Mouse (Mus musculus) NIH3T3 (cell line): ENCODE results near the gene Cbfb.

Experiments used
- DNase-seq: peaks from one replicate; pipeline ENCODE4 v3.0.0-alpha.2; 2012; ENCODE audit warnings: low read depth

Gene Cbfb

DNA sequence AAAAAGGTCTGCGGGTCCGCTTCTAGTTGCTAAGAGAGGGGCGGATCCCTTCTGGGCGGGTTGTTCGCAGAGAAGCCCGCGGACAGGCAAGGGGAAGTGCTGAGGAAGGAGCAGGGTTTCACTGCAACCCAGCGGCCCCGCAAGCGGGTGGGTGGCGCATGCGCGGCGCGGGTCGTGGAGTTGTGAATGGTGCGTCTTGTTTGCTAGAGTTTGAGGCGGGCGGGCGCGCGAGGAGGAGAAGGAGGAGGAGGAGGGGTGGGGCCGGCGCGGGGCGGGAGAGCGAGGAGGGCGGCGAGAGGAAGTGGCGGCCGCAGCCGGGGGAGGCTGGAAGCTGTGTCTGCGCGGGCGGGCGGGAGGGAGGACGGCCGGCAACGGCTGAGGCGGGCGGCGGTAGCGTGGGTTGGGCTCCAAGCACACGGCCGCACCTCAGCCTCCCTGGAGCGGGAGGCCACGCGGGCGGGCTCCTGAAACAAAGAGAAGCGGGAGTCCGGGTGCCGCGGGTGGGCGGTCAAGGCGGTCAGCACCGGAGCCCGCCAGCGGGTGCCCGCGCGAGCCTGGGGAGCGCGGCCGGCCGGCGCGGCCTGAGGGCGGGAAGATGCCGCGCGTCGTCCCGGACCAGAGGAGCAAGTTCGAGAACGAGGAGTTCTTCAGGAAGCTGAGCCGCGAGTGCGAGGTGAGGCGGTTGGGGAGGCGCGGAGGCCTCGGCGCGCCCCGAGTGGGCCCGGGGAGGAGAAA lies at the start of gene Cbfb:
Gene Cbfb (plus strand): TSS at position 294 of the 735 bp plus-strand sequence.
- peak; percentile 99 for DNase-seq

GRCm38 (mm10) chr8:105129864-105130263 lies 40.6 kb upstream of the Cbfb start:
- no peak for DNase-seq

GRCm38 (mm10) chr8:105131509-105131908 lies 39.0 kb upstream of the Cbfb start, which contains the start of gene Ces4a:
Gene Ces4a, plus strand, starts transcription at chr8:105131800.
- DNase-seq = peak; percentile 32

GRCm38 (mm10) chr8:105138423-105138822 lies 32.1 kb upstream of the Cbfb start:
- peak; percentile 85 for DNase-seq

GRCm38 (mm10) chr8:105142395-105142794 lies 28.1 kb upstream of the Cbfb start:
- DNase-seq = no peak

- no peak for DNase-seq
These were observed 18.8 kb upstream of the Cbfb start for GRCm38 (mm10) chr8:105151654-105152053.

DNA sequence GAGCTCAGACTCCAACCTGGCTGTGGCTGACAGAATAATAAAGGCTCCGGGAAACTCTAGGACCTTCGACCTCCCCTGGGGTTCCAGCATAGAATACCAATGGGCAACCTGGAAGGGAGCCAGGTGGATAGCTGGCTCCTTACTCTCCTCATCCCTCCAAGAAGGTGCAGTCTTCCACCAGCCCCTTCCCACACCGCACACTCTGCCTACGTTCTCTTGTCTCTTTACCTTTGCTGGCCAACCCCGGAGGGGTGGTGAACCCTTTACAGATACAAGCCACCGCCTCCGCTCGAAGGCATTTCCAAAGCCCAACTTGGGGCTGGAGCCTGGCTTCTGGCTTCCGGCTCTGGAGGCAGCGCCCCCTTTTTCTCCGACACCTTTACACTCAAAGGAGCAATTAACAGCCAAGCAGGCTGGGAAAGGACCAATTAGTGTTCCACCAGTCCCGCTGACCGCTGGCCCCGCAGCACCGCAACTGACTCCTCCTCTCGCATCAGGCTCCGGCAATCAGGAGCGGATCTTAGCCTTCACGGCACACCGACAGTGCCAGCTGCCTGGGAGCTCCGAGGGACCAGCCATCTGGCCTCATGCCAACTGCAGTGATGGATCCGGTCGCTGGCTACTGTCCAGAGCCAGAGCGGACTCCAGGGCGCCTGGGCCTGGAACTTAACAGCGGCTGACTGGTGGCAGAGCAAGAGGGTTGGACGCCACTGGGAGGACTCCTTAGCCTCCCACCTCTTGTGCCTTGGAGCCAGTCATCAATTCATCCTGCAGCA lies 17.7 kb upstream of the Cbfb start:
- peak; percentile 39 for DNase-seq

DNA sequence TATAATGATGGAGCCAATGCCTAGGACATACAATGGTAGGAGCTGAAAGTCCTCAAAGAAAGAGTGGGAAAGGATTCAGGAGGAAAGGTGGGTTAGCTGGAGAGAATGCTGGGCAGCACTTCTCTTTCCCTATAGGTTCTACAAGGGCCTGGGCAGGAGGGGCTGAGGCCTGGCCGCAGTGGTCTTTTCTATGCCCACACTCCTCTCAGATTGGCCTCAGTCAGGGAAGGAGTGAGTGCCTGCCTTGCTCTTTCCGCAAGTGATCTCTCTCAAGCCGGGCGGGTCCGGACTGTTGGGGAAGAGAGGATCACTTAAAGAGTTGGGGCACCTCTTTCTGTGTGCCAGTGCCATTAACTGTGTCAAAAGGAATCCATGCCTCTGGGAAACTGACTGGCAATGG lies 16.2 kb upstream of the Cbfb start:
- no peak for DNase-seq

DNA sequence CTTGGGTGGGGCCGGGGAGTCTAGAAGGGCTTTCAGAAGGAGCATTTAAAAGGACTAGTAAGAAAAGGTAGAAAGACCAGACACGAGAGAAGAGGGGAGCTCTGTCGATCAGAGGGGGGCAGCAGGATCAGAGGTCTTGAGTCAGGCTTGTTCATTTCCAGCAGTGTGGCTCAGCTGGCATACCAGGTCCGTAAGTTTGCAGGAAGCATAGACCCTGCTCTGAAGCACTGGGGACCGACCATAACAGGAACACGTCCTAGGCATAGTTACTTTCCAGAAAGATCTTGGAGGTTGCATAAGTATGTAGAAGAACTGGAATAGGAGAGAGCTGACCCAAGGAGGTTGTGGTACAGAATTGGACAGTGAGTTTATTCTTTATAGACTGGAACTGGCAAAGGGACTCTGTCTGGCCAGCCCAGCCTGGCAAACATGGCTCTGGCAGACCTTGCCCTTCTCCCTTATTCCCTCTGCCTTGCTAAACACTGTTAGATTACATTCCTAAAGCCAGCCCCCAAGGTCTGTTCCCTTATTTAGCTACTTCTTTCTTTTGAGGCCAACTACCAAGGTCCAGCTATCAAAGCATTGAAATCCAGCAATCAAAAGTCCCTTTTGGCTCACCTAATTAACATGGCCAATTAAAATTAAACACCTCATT lies 15.3 kb upstream of the Cbfb start:
- DNase-seq = no peak

GRCm38 (mm10) chr8:105157555-105157954 lies 12.9 kb upstream of the Cbfb start:
- DNase-seq = peak; percentile 81

DNA sequence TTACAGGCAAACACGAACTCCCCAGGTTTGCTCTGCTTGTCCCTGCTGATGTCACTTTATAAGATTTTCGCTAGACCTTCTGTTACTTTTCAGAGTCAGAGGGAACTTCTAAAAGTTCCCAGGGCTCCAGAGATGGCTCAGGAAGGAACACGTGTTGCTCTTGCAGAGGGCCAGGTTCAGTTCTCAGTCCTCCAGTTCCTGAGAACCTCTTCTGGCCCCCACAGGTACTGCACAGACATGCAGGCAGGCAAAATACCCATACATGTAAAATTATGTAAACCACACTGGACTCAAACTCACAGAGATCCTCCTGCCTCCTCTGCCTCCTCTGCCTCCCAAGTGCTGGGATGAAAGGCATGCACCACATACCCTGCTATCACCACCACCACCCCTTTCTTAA lies 12.4 kb upstream of the Cbfb start:
- DNase-seq = no peak

GRCm38 (mm10) chr8:105161121-105161652 lies 9.3 kb upstream of the Cbfb start:
- peak; percentile 81 for DNase-seq

DNA sequence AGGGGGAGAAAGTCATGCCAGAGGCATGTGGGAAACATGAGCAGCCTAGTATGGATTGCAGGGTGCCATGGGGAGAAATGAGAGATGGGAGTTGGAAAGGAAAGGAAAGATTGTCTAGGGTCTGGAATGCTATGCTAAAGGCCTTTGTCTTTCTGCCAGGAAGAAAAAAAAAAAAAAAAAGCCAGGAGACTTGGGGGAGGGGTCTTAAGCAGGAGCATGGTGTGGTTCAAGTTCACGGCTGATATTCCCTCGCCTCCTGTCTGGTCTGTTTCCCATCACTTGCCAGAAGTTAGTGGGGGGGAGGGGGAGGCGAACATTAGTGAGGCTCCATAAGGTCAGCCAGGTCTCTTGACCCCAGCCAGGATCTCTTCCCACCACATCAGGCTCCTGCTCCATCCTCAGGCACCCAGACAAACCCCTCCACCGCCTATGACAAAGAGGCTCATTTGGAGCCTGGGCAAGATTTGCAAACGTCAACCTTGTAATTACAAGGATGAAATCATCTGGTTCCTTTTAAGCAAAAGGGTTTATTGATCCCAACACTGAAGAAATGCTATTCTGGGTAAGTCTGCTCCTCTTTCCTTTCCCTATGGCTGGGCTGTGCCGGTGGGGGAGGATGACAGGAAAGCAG lies 6.1 kb upstream of the Cbfb start:
- peak; percentile 74 for DNase-seq

DNA sequence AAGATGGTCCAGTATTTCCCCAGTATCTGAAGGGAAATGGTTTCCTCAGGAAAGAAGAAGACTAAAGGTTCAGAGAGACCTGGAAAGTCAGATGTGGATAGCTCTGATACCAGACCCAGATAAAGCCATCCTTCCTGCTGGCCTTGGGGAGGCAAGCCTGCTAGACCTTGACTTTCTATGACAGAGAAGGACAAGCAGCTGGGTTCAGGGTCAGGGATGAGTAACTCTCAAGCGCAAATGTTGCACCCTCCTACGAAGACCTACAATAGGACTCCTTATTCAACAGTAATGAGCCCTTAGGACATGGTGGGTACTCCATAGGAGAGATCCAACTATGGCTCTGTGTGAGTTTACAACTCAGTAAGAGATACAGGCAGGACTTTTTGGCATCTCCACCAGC lies 5.3 kb upstream of the Cbfb start:
- no peak for DNase-seq

- DNase-seq = no peak
These were observed 3.4 kb upstream of the Cbfb start for GRCm38 (mm10) chr8:105167116-105167515.

- DNase-seq = peak; percentile 17
These were observed 892 bp upstream of the Cbfb start for GRCm38 (mm10) chr8:105169582-105169981.

GRCm38 (mm10) chr8:105170041-105170380 lies 463 bp upstream of the Cbfb start:
- DNase-seq = no peak

- DNase-seq = peak; percentile 84
These were observed 885 bp downstream of the Cbfb start for GRCm38 (mm10) chr8:105171116-105172002.

DNA sequence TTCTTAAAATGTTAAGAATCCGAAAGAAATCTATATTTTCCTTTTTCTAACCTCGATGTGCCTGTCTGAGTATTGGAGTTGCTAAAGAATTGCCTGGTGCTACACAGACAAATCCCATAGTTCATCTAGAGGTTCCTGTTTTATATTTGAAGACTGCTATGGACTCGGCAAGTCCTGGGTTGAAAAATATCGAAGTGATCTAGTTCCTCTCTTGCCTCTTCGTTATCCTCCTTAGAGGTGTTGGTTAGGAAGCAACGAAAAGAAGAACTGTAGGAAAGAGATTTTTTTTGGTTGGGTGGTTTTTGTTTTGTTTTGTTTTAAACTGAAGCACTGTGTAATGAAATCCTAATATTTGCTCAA lies 1.5 kb downstream of the Cbfb start:
- DNase-seq = no peak

- peak; percentile 57 for DNase-seq
These were observed 4.8 kb downstream of the Cbfb start for GRCm38 (mm10) chr8:105175287-105175686.

DNA sequence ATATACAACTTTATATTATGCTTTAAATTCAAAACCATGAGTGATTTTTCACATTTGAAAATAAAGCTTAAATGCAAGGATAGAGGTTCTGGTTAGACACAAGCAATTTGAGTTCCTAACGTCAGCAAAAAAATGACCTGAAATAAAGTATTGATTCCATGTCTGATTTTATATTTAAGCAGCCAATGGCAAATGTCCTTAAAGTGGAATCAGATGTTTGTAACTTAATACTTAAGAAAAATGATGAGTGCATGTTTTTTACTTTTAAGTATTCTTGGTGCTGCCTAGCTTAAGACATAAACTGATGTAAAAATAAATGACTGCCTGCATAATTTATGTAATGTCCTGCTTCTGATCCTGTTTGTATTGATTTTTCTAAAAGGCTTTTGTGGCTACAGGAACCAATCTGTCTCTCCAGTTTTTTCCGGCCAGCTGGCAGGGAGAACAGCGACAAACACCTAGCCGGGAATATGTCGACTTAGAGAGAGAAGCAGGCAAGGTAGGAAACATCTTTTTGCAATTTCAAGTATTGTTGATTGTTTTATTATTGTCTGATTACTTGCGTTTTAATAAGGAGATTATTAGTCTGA lies 7.8 kb downstream of the Cbfb start:
- peak; percentile 27 for DNase-seq
